Mouse (Mus musculus): ENCODE measurements at regions not wholly inside any gene's neighbourhood (a gene's known extent, or its start where the extent isn't known, plus 50 kb on each side); places are given as distances from the start of the nearest gene placed in this dataset.

DNA sequence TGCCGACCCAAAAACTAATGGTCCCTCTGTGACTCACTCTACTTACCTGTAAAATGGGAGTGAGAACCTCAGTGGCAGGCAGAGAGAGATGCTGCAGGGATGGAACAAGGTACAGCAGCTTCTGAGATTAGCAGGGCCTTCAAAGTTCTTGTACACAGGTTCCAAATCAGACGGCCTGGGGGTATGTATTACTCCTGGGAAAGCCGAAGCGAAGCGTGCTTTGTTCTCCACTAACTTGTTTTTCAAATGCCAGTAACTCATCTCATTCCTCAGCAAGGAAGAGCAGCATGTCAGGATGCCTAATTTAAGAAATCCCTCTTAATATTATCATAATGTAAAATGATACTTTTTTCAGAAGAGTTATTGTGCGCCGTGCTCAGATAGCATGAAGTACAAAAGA is 66.1 kb upstream of the Cacna2d3 start:
- TF ChIP-seq CTCF (conservative IDR thresholded peaks at IDR 0.05 in 1 of 2, IDR thresholded peaks at IDR 0.05 in 1 of 2; ENCODE audit: low read depth in 2 of 2, low read length in 2 of 2) (no peak), SIN3A (IDR thresholded peaks at IDR 0.05; ENCODE audit: low read length) (no peak), USF1 (IDR thresholded peaks at IDR 0.05; ENCODE audit: low read depth, low read length) (no peak), POLR2A (IDR thresholded peaks at IDR 0.05; ENCODE audit: low read depth, low read length) (no peak), EP300 (IDR thresholded peaks at IDR 0.05; ENCODE audit: low read length) (no peak), CHD2 (IDR thresholded peaks at IDR 0.05; ENCODE audit: low read length) (no peak), POLR2AphosphoS2 (IDR thresholded peaks at IDR 0.05; ENCODE audit: low read depth, low read length) (no peak), MAX (IDR thresholded peaks at IDR 0.05; ENCODE audit: low read length) (no peak), UBTF (IDR thresholded peaks at IDR 0.05; ENCODE audit: low read depth, low read length) (no peak), KAT2A (IDR thresholded peaks at IDR 0.05; ENCODE audit: insufficient replicate concordance, low read length) (no peak), ELF1 (IDR thresholded peaks at IDR 0.05; ENCODE audit: low read depth, low read length) (no peak)
